Mouse (Mus musculus) small intestine, adult 2 months (tissue): ENCODE data around the gene Hist1h3g. TPM values are rescaled to one million over a fixed set of nuclear protein-coding genes. Genes with fewer than 3 reads are reported as not detected.
A peak's percentile ranks its signal among the peaks of the same experiment; 100 is the strongest.
"Not testable (repeated sequence)": the region's sequence is repeated elsewhere in the genome, so short reads cannot be mapped to it uniquely, and the experiment has no call there.

Experiments used
- H3K27ac ChIP-seq: fragments of 200-500 bp; 2 replicates; pipeline ENCODE4 v1.5.1; 2012; ENCODE audit warnings: low read depth, low read length, control low read depth, inconsistent platforms; ENCODE audit not compliant: insufficient read depth
- H3K27me3 ChIP-seq: fragments of 200-500 bp; 2 replicates; pipeline ENCODE4 v1.6.1; 2012; ENCODE audit warnings: mild to moderate bottlenecking, moderate library complexity, low read length, inconsistent platforms; ENCODE audit not compliant: control insufficient read depth, insufficient read depth
- H3K36me3 ChIP-seq: fragments of 200-500 bp; 2 replicates; pipeline ENCODE4 v1.6.1; 2012; ENCODE audit warnings: mild to moderate bottlenecking, low read length, control low read depth, inconsistent platforms; ENCODE audit not compliant: control insufficient read depth, insufficient read depth
- H3K4me1 ChIP-seq: fragments of 200-500 bp; 2 replicates; pipeline ENCODE4 v1.6.1; 2012; ENCODE audit warnings: low read length, inconsistent platforms, mixed read lengths; ENCODE audit not compliant: control insufficient read depth, insufficient read depth, insufficient read length
- H3K4me3 ChIP-seq: fragments of 200-500 bp; 2 replicates; pipeline ENCODE4 v1.5.1; 2012; ENCODE audit warnings: low read depth, mild to moderate bottlenecking, control low read depth, inconsistent platforms, low read length, moderate library complexity
- CTCF ChIP-seq: fragments of 200-500 bp; IDR thresholded peaks from 2 replicates; pipeline ENCODE4 v1.5.1; 2012; ENCODE audit warnings: low read depth, mild to moderate bottlenecking, control low read depth, inconsistent platforms, low read length, moderate library complexity, mixed read lengths; ENCODE audit not compliant: insufficient replicate concordance, insufficient read length; ENCODE audit errors: extremely low read depth
- POLR2A ChIP-seq: fragments of 200-500 bp; IDR thresholded peaks from 2 replicates; pipeline ENCODE4 v1.6.1; 2012; ENCODE audit warnings: low read depth, mild to moderate bottlenecking, control low read depth, inconsistent platforms, low read length, moderate library complexity
- WGBS: fragments of 180-500 bp; shearing (Covaris S2); methylation state at CpG from one replicate; pipeline ENCODE4 v1.1.7; 2018; 5-methylcytosine and 5-hydroxymethylcytosine counted together
- polyA plus RNA-seq: library from polyadenylated mRNA; depleted of rRNA; stranded (reverse); fragments of >200 nt; gene quantifications from 2 replicates; pipeline ENCODE4 v1.2.3, GENCODE M21; 2012

Gene Hist1h3g
- polyA plus RNA-seq, 1 experiment, result 65.8 TPM

DNA sequence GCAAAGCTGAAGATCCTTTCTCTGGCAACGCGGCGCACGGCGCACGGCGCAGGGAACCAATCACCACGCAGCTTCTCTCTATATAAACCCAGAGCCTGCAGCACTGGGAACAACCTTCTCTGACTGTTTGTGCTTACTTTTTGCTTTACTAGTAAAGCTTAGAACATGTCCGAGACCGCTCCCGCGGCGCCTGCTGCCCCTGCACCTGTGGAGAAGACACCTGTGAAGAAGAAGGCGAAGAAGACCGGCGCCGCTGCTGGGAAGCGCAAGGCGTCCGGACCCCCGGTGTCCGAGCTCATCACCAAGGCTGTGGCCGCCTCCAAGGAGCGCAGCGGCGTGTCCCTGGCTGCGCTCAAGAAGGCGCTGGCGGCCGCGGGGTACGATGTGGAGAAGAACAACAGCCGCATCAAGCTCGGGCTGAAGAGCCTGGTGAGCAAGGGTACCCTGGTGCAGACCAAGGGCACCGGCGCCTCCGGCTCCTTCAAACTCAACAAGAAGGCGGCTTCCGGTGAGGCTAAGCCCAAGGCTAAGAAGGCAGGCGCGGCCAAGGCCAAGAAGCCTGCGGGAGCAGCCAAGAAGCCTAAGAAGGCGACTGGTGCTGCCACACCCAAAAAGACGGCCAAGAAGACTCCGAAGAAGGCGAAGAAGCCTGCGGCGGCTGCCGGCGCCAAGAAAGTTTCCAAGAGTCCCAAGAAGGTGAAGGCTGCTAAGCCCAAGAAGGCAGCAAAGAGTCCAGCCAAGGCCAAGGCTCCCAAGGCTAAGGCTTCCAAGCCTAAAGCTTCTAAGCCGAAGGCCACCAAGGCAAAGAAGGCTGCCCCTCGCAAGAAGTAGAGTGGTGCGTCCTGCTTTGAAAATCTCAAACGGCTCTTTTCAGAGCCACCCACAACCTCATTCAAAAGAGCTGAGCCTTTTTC is 20.0 kb downstream of the Hist1h3g start:
- Histone ChIP-seq H3K27me3 (no peaks in the 10 kb centered on the region), H3K27ac (peak overlapping the region; percentile 96), H3K36me3 (no peaks in the 10 kb centered on the region), H3K4me1 (peaks cover 2% of the 10 kb centered on the region; the same call in 1 of the 2 replicates), H3K4me3 (peak overlapping the region; percentile 83)
- TF ChIP-seq CTCF, result no peak
- peak; percentile 83 for TF ChIP-seq POLR2A
- under 1% methylated on average over 54 of the region's 54 CpGs for WGBS

DNA sequence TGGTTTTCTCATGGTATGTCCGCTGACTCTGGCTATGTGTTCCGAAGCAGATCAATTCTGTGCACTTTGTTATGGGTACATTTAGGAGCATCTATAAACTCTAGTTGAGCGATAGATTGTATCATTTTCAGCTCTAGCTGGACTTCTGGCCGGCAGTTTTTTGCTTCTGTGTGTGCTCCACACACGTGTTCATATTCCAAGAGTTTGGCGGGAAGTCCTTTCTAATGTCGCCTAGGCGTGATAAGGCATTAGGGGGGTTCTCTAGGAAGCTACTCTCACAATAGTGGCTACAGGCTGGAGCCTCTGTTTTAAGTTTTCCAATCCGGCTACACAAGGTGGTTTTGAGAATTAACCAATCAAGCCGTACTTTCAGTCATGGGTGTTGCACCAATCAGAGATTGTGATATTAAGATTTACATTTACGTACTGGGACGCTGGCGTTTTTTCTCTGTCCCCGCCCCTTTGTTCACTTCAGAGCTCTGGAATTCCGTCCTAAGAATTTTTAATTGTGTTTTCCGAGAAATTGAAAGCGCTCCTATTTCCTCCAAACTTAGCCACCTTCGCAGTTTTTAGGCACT is 20.7 kb downstream of the Hist1h3g start:
- H3K27ac ChIP-seq, result peak overlapping the region; percentile 96
- no peaks in the 10 kb centered on the region for H3K36me3 ChIP-seq
- under 1% methylated on average over 18 of the region's 18 CpGs for WGBS
- TF ChIP-seq CTCF (no peak), POLR2A (no peak; the same call in 1 of the 2 replicates)
- no peaks in the 10 kb centered on the region; the same call in 1 of the 2 replicates for H3K4me1 ChIP-seq
- H3K27me3 ChIP-seq, result no peaks in the 10 kb centered on the region
- peak overlapping the region; percentile 83 for H3K4me3 ChIP-seq

DNA sequence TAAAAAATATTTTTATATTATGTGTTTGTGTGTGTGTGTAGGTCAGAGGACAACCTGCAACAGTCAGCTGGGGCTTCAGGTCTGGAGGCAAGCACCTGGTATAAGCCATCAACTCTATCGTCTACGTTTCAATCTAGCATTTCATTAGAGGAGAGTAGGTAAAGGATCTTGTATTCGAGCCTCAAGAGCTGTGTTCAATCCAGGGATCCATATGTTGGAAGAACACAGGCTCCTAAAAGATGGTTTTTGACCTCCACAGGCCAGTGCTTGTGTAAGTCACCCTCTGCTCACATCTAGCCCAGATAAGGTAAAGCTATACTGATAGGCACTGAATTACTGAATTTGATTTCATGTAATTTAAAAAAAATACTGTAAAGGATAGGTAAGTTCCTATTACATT is 21.7 kb downstream of the Hist1h3g start:
- Histone ChIP-seq H3K36me3 (no peaks in the 10 kb centered on the region), H3K27ac (no peak overlapping the region), H3K4me3 (no peak overlapping the region), H3K4me1 (no peaks in the 10 kb centered on the region), H3K27me3 (no peaks in the 10 kb centered on the region)
- TF ChIP-seq POLR2A (no peak), CTCF (no peak)
- WGBS, result 62% methylated on average over 3 of the region's 3 CpGs

- not testable (repeated sequence) for H3K4me3 ChIP-seq, H3K36me3 ChIP-seq, H3K27me3 ChIP-seq, H3K4me1 ChIP-seq
- 14% methylated on average over 2 of the region's 2 CpGs for WGBS
- H3K27ac ChIP-seq, result 0 out of 2 replicates have a peak overlapping the region, but pooled peaks have one; percentile 1
Observed at GRCm38 (mm10) chr13:23560699-23561098, 25.5 kb downstream of the Hist1h3g start.

- 0% methylated on average over 2 of the region's 5 CpGs for WGBS
- H3K4me1 ChIP-seq, H3K27me3 ChIP-seq, H3K36me3 ChIP-seq: not testable (repeated sequence)
- H3K4me3 ChIP-seq, result peak overlapping the region; percentile 93; the same call in 1 of the 2 replicates
- H3K27ac ChIP-seq, result peak overlapping the region; percentile 93
Observed at GRCm38 (mm10) chr13:23561531-23561882, 26.3 kb downstream of the Hist1h3g start.

- not testable (repeated sequence) for H3K36me3 ChIP-seq, H3K27me3 ChIP-seq, H3K4me1 ChIP-seq
- WGBS, result under 1% methylated on average over 65 of the region's 67 CpGs
- Histone ChIP-seq H3K27ac (peak within 1 kb of the TSS; percentile 93), H3K4me3 (peak within 1 kb of the TSS; percentile 93)
- TF ChIP-seq POLR2A, result peak; percentile 97
Observed at GRCm38 (mm10) chr13:23561883-23562659, 26.8 kb downstream of the Hist1h3g start, which contains the start of gene Hist1h3e. Hist1h3e (minus strand) TSS chr13:23562369.
